Mouse (Mus musculus) heart, embryonic 16.5 days (tissue): ENCODE measurements around the gene Zfyve21. TPM values are rescaled to one million over a fixed set of nuclear protein-coding genes. Genes with fewer than 3 reads are reported as not detected.
A peak's percentile ranks its signal among the peaks of the same experiment; 100 is the strongest.

Source experiments
- ATAC-seq: fragments of 200-750 bp; cut with Nextera tagmentation; replicated peaks from 2 replicates; pipeline ENCODE4 v1.8.0; 2017; ENCODE audit warnings: moderate number of reproducible peaks; ENCODE audit not compliant: insufficient read depth, low FRiP score; ENCODE audit errors: extremely low read depth
- H3K27ac ChIP-seq: fragments of 300-500 bp; sonication (generic); 2 replicates; pipeline ENCODE4 v1.5.1; 2014; ENCODE audit warnings: mild to moderate bottlenecking, low read length, control low read depth, moderate library complexity
- H3K27me3 ChIP-seq: fragments of 300-500 bp; sonication (generic); 2 replicates; pipeline ENCODE4 v1.6.1; 2014; ENCODE audit warnings: low read length, mixed read lengths; ENCODE audit not compliant: control insufficient read depth, insufficient read depth
- H3K36me3 ChIP-seq: fragments of 300-500 bp; sonication (generic); 2 replicates; pipeline ENCODE4 v1.6.1; 2014; ENCODE audit not compliant: control insufficient read depth, insufficient read depth
- H3K4me1 ChIP-seq: fragments of 300-500 bp; sonication (generic); 2 replicates; pipeline ENCODE4 v1.6.1; 2014; ENCODE audit warnings: low read length, mixed read lengths; ENCODE audit not compliant: control insufficient read depth, insufficient read depth
- H3K4me2 ChIP-seq: fragments of 300-500 bp; sonication (generic); 2 replicates; pipeline ENCODE4 v1.6.1; 2014; ENCODE audit warnings: low read depth, mild to moderate bottlenecking, control low read depth, low read length
- H3K4me3 ChIP-seq: fragments of 300-500 bp; sonication (generic); 2 replicates; pipeline ENCODE4 v1.5.1; 2014; ENCODE audit warnings: mild to moderate bottlenecking, control low read depth, low read length
- H3K9ac ChIP-seq: fragments of 300-500 bp; sonication (generic); 2 replicates; pipeline ENCODE4 v1.6.1; 2014; ENCODE audit warnings: low read length, control low read depth
- H3K9me3 ChIP-seq: fragments of 300-500 bp; sonication (generic); replicated peaks from 2 replicates; pipeline ENCODE4 v1.6.1; 2016; ENCODE audit warnings: low read length; ENCODE audit not compliant: control insufficient read depth
- WGBS: fragments of 180-500 bp; shearing (Covaris S2); extraction: QIAGEN DNeasy Blood & Tissue Kit; methylation state at CpG from one replicate; pipeline ENCODE4 v1.1.7; 2014; 5-methylcytosine and 5-hydroxymethylcytosine counted together
- polyA plus RNA-seq: library from polyadenylated mRNA; unstranded; fragments of >200 nt; fragmentation: Nextera tagmentation; extraction: Ambion mirVana; gene quantifications from 2 replicates; pipeline ENCODE4 v1.2.1, GENCODE M21; 2015

The Zfyve21 gene
- polyA plus RNA-seq, 1 experiment from 2014 or later = 124 TPM

DNA sequence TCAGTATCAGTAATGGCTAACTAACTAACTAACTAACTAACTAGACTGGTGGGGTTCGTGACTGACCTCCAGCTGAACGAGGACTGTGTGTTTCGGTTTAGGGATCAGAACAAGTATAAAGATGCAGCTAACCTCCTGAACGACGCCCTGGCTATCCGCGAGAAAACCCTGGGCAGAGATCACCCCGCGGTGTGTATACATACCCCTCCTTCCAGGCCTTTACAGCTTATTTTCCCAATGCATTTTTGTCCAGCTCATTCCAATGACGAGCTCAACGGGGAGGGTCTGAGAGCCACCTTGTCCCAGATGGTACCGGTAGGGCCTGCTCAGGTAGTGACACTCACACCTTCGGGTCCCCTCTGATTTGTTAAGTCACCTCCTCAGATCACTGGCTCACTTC, 36.1 kb upstream of the Zfyve21 start:
- H3K27ac ChIP-seq = no peak overlapping the region
- H3K27me3 ChIP-seq = no peaks in the 10 kb centered on the region
- H3K36me3 ChIP-seq = peaks cover 79% of the 10 kb centered on the region
- no peak overlapping the region for H3K4me2 ChIP-seq
- no peak for ATAC-seq
- H3K4me1 ChIP-seq = no peaks in the 10 kb centered on the region
- H3K9ac ChIP-seq = no peak overlapping the region
- WGBS = 90% methylated on average over 13 of the region's 13 CpGs
- no peak overlapping the region for H3K4me3 ChIP-seq
- no peaks in the 10 kb centered on the region for H3K9me3 ChIP-seq

DNA sequence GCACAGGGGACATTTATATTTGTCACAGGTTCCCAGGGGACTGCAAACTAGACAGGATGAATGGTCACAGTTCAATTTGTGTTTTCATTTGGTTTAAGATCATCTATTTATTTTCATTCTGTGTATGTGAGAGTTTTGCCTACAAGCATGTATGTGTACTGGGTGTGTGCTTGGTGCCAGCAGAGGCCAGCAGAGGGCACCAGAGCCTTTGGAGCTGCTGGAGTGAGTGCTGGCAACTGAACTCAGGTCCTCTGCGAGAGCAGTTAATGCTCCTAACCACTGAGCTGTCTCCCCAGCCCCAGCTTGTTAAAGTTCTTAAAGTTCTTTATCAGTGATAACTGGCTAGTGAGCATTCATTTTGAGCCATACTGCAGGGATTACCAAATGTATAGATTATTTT, 34.4 kb upstream of the Zfyve21 start:
- Histone ChIP-seq H3K4me2 (no peak overlapping the region), H3K4me1 (no peaks in the 10 kb centered on the region), H3K9ac (no peak overlapping the region), H3K27ac (no peak overlapping the region), H3K36me3 (peaks cover 82% of the 10 kb centered on the region), H3K4me3 (no peak overlapping the region), H3K27me3 (no peaks in the 10 kb centered on the region), H3K9me3 (no peaks in the 10 kb centered on the region)
- no peak for ATAC-seq
- 95% methylated on average over 1 of the region's 1 CpGs for WGBS

DNA sequence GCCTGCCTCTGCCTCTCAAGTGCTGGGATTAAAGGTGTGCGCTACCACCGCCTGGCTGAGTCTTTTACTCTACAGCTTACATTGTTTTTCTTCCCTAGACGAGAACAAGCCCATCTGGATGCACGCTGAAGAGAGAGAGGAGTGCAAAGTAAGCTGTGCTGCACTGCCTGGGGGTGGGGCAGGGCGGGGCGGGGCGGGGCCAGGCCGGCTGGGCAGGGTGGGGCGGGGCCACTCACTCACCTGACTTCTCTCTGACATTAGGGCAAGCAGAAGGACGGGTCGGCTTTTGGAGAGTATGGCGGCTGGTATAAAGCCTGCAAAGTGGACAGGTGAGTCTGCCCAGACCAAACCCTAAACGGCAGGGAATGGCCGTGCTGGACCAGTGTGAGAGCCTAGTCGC, 28.8 kb upstream of the Zfyve21 start:
- Histone ChIP-seq H3K9me3 (no peaks in the 10 kb centered on the region), H3K9ac (no peak overlapping the region), H3K4me3 (no peak overlapping the region), H3K27ac (no peak overlapping the region), H3K4me2 (no peak overlapping the region), H3K36me3 (peaks cover 73% of the 10 kb centered on the region), H3K4me1 (no peaks in the 10 kb centered on the region), H3K27me3 (no peaks in the 10 kb centered on the region)
- ATAC-seq = no peak
- WGBS = 69% methylated on average over 15 of the region's 15 CpGs

DNA sequence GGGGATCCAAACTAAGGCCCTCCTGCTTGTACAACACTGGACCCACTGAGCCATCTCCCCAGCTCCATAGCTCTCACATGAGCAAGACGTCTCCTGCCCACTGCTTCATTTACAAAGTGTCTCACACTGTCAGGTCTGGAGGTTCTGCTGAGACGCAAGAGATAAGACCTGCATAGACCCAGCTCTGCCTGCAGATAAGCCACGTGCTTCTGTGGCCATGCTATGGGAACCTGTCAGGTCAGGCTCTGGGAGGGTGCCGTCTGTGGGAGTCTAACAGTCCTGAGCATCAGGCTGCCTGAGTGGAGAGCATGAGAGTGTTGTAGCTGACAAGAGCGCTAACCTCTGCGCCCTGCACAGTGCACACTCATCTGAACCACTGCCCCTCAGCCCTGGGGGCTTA, 27.0 kb upstream of the Zfyve21 start:
- ATAC-seq = no peak
- WGBS = 58% methylated on average over 6 of the region's 6 CpGs

GRCm38 (mm10) chr12:111790090-111790489, 23.9 kb upstream of the Zfyve21 start:
- H3K27me3 ChIP-seq = no peaks in the 10 kb centered on the region
- no peaks in the 10 kb centered on the region for H3K9me3 ChIP-seq
- H3K4me2 ChIP-seq = no peak overlapping the region
- H3K4me3 ChIP-seq = no peak overlapping the region
- peaks cover 8% of the 10 kb centered on the region for H3K4me1 ChIP-seq
- ATAC-seq = no peak
- WGBS = 92% methylated on average over 5 of the region's 5 CpGs
- H3K27ac ChIP-seq = no peak overlapping the region
- H3K9ac ChIP-seq = no peak overlapping the region
- peaks cover 69% of the 10 kb centered on the region for H3K36me3 ChIP-seq

More for the DNA sequence above, 27.0 kb upstream of the Zfyve21 start:
- Histone ChIP-seq H3K4me2 (no peak overlapping the region), H3K9ac (no peak overlapping the region), H3K36me3 (peaks cover 68% of the 10 kb centered on the region), H3K27ac (no peak overlapping the region), H3K9me3 (no peaks in the 10 kb centered on the region), H3K27me3 (no peaks in the 10 kb centered on the region), H3K4me1 (no peaks in the 10 kb centered on the region), H3K4me3 (no peak overlapping the region)

DNA sequence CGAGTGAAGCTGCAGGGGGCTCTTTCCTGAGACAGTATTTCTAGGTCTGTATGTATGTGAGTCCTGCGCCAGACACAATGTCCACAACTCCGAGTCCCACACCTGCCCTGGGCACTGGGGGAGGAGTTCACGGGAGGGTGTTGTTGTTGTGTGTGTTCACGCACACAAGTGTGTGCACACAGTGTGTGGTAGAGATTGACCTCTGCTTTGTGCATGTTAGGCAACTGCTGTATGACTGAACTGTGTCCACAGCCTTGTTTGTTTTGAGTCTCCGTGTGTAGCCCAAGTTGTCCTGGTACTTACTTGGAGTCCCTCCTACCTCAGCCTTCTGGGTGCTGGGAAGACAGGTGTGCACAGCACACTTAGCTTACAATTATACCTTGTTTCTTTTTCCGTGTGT, 23.3 kb upstream of the Zfyve21 start:
- Histone ChIP-seq H3K4me3 (no peak overlapping the region), H3K27me3 (no peaks in the 10 kb centered on the region), H3K4me2 (no peak overlapping the region), H3K9ac (no peak overlapping the region), H3K27ac (no peak overlapping the region), H3K4me1 (peaks cover 8% of the 10 kb centered on the region), H3K9me3 (no peaks in the 10 kb centered on the region), H3K36me3 (peaks cover 67% of the 10 kb centered on the region)
- 89% methylated on average over 7 of the region's 7 CpGs for WGBS
- ATAC-seq = no peak

- peaks cover 8% of the 10 kb centered on the region for H3K4me1 ChIP-seq
These were observed 22.4 kb upstream of the Zfyve21 start for GRCm38 (mm10) chr12:111791474-111792104.

DNA sequence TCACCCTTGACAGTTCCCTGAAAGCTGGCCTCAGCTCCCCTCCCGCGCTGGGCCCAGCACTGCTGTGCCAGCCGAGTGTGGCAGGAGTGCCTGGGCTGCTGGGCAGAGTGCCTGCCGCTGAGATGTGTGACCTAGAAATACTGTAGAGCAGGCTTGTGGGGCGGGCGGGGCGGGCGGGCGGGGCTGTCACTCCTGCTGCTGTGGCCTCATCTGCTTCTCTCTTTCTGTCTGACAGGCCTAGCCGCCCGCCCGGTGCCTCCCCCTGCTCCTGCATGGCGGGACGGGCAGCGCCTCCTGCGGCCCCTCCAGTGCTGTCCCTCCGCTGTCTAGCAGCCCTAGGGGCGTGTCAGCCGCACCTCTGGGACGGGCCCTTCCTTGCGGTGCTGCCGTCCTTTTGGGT, 19.9 kb upstream of the Zfyve21 start:
- ATAC-seq = peak; percentile 80
- no peak overlapping the region for H3K4me3 ChIP-seq
- peak overlapping the region; percentile 63; the same call in 1 of the 2 replicates for H3K27ac ChIP-seq
- H3K4me1 ChIP-seq = peaks cover 8% of the 10 kb centered on the region
- H3K9ac ChIP-seq = no peak overlapping the region
- no peaks in the 10 kb centered on the region for H3K27me3 ChIP-seq
- WGBS = 67% methylated on average over 21 of the region's 22 CpGs
- no peaks in the 10 kb centered on the region for H3K9me3 ChIP-seq
- no peak overlapping the region for H3K4me2 ChIP-seq
- H3K36me3 ChIP-seq = peaks cover 44% of the 10 kb centered on the region

More at GRCm38 (mm10) chr12:111791474-111792104, 22.4 kb upstream of the Zfyve21 start:
- Histone ChIP-seq H3K9me3 (no peaks in the 10 kb centered on the region), H3K4me2 (no peak overlapping the region), H3K4me3 (no peak overlapping the region), H3K36me3 (peaks cover 62% of the 10 kb centered on the region), H3K9ac (no peak overlapping the region), H3K27me3 (no peaks in the 10 kb centered on the region), H3K27ac (no peak overlapping the region)
- no peak for ATAC-seq
- WGBS = 90% methylated on average over 13 of the region's 13 CpGs

DNA sequence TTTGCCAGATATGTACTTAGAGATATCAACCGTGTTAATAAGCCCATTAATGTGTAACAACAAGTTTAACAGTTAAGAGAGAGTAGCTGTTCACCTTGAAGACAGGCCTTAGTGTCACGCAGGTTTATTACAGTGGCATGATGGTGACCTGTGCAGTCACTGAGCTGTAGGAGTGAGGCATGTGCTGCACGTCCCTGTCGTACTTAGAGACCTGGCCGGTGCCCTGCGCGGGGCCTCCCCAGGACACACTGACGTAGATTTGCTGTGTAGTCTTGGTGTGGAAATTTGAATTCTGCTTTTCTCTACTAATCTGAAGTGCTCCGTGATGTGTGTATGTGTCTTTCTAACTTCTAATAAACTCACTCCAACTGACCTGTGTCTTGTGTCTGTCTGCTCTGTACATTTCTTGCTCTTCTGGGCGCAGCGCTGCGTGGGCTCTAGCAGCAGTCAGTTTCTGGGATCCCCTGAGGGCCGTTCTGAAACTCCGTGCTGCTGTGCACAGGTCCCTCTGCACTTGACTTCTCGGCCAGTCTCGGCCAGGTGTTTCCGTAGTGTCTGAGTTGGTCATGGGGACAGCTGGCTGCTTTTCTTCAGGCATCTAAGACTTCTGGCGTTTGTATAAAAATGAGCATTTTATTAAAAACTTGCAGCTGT, 19.3 kb upstream of the Zfyve21 start:
- Histone ChIP-seq H3K9ac (no peak overlapping the region), H3K27me3 (no peaks in the 10 kb centered on the region), H3K4me2 (no peak overlapping the region), H3K4me1 (peaks cover 8% of the 10 kb centered on the region), H3K36me3 (peaks cover 44% of the 10 kb centered on the region), H3K4me3 (no peak overlapping the region), H3K27ac (peak overlapping the region; percentile 52; the same call in 1 of the 2 replicates), H3K9me3 (no peaks in the 10 kb centered on the region)
- WGBS = 92% methylated on average over 18 of the region's 18 CpGs
- ATAC-seq = no peak
